Mouse (Mus musculus) limb, embryonic 14.5 days (tissue): ENCODE results near the gene Bmper. TPM values are rescaled to one million over a fixed set of nuclear protein-coding genes. Genes with fewer than 3 reads are reported as not detected.

Experiments used
- ATAC-seq: fragments of 200-750 bp; cut with Nextera tagmentation; 2 replicates; pipeline ENCODE4 v1.8.0; 2017; ENCODE audit warnings: low read depth, moderate number of reproducible peaks, moderate TSS enrichment; ENCODE audit not compliant: low FRiP score
- DNase-seq: peaks from one replicate; pipeline ENCODE4 v3.0.0-alpha.2; 2015; ENCODE audit warnings: low spot score
- H3K27ac ChIP-seq: fragments of 300-500 bp; sonication (generic); replicated peaks from 2 replicates; pipeline ENCODE4 v1.5.1; 2014; ENCODE audit warnings: low read depth, mild to moderate bottlenecking, low read length, moderate library complexity, mixed read lengths
- H3K27me3 ChIP-seq: fragments of 300-500 bp; sonication (generic); 2 replicates; pipeline ENCODE4 v1.6.1; 2014; ENCODE audit warnings: low read length, mixed read lengths; ENCODE audit not compliant: control insufficient read depth, insufficient read depth
- H3K36me3 ChIP-seq: fragments of 300-500 bp; sonication (generic); 2 replicates; pipeline ENCODE4 v1.6.1; 2014; ENCODE audit warnings: mild to moderate bottlenecking, low read length, moderate library complexity, mixed read lengths; ENCODE audit not compliant: control insufficient read depth, insufficient read depth
- H3K4me1 ChIP-seq: fragments of 300-500 bp; sonication (generic); 2 replicates; pipeline ENCODE4 v1.6.1; 2014; ENCODE audit warnings: antibody characterized with exemption, low read length, mixed read lengths; ENCODE audit not compliant: control insufficient read depth, insufficient read depth
- H3K4me2 ChIP-seq: fragments of 300-500 bp; sonication (generic); replicated peaks from 2 replicates; pipeline ENCODE4 v1.6.1; 2014; ENCODE audit warnings: low read depth, mild to moderate bottlenecking, low read length, moderate library complexity; ENCODE audit not compliant: severe bottlenecking
- H3K4me3 ChIP-seq: fragments of 300-500 bp; sonication (generic); replicated peaks from 2 replicates; pipeline ENCODE4 v1.5.1; 2014; ENCODE audit warnings: low read length
- H3K9ac ChIP-seq: fragments of 300-500 bp; sonication (generic); 2 replicates; pipeline ENCODE4 v1.6.1; 2014; ENCODE audit warnings: mild to moderate bottlenecking, low read depth, low read length, moderate library complexity; ENCODE audit not compliant: severe bottlenecking
- H3K9me3 ChIP-seq: fragments of 300-500 bp; sonication (generic); 2 replicates; pipeline ENCODE4 v1.6.1; 2016; ENCODE audit warnings: low read length; ENCODE audit not compliant: control insufficient read depth
- POLR2A ChIP-seq: fragments of 200-500 bp; IDR thresholded peaks from 2 replicates; pipeline ENCODE4 v1.8.0; 2012; ENCODE audit warnings: inconsistent platforms, mild to moderate bottlenecking, moderate library complexity, borderline replicate concordance; ENCODE audit not compliant: insufficient read depth, insufficient read length; ENCODE audit errors: extremely low read depth
- WGBS: fragments of 180-500 bp; shearing (Covaris S2); extraction: QIAGEN DNeasy Blood & Tissue Kit; methylation state at CpG from one replicate; pipeline ENCODE4 v1.1.7; 2014; 5-methylcytosine and 5-hydroxymethylcytosine counted together
- polyA plus RNA-seq, 2 experiments: library from polyadenylated mRNA; depleted of rRNA in 1 of 2; stranded (reverse) in 1 of 2; unstranded in 1 of 2; fragments of >200 nt; fragmentation: Nextera tagmentation in 1 of 2; extraction: Ambion mirVana in 1 of 2; gene quantifications; 2 replicates each; pipeline versions ENCODE4 v1.2.1 to v1.2.3; 2012 to 2014

The Bmper gene
- polyA plus RNA-seq, 2 experiments = 13.1 to 15.7 TPM

- ATAC-seq (no peak), DNase-seq (no peak)
- no peaks in the 10 kb centered on the region for H3K27me3 ChIP-seq
- no peaks in the 10 kb centered on the region for H3K36me3 ChIP-seq
- 89% methylated on average over 2 of the region's 2 CpGs for WGBS
- H3K27ac ChIP-seq = no peak overlapping the region
- H3K4me2 ChIP-seq = no peak overlapping the region
- no peak overlapping the region for H3K9ac ChIP-seq
- 0 out of 2 replicates have a peak, but pooled peaks cover 5% of the 10 kb centered on the region for H3K9me3 ChIP-seq
- peaks cover 19% of the 10 kb centered on the region for H3K4me1 ChIP-seq
- no peak for TF ChIP-seq POLR2A
- no peak overlapping the region for H3K4me3 ChIP-seq
These were observed 33.0 kb downstream of the Bmper start for GRCm38 (mm10) chr9:23255841-23256240.

- Histone ChIP-seq H3K27me3 (no peaks in the 10 kb centered on the region), H3K27ac (no peak overlapping the region), H3K9me3 (0 out of 2 replicates have a peak, but pooled peaks cover 5% of the 10 kb centered on the region), H3K36me3 (no peaks in the 10 kb centered on the region), H3K4me2 (no peak overlapping the region), H3K9ac (no peak overlapping the region), H3K4me1 (peaks cover 19% of the 10 kb centered on the region), H3K4me3 (no peak overlapping the region)
- DNase-seq (no peak), ATAC-seq (no peak)
- WGBS = 86% methylated on average over 2 of the region's 2 CpGs
- TF ChIP-seq POLR2A = no peak
These were observed 33.7 kb downstream of the Bmper start for GRCm38 (mm10) chr9:23256576-23256975.

- Histone ChIP-seq H3K4me2 (no peak overlapping the region), H3K36me3 (no peaks in the 10 kb centered on the region), H3K27me3 (no peaks in the 10 kb centered on the region), H3K4me1 (no peaks in the 10 kb centered on the region), H3K4me3 (no peak overlapping the region), H3K9ac (no peak overlapping the region), H3K27ac (no peak overlapping the region), H3K9me3 (0 out of 2 replicates have a peak, but pooled peaks cover 5% of the 10 kb centered on the region)
- TF ChIP-seq POLR2A = no peak
- ATAC-seq (no peak), DNase-seq (no peak)
- WGBS = 89% methylated on average over 3 of the region's 3 CpGs
These were observed 39.0 kb downstream of the Bmper start for GRCm38 (mm10) chr9:23261834-23262233.

GRCm38 (mm10) chr9:23262851-23263250, 40.0 kb downstream of the Bmper start:
- ATAC-seq (no peak), DNase-seq (no peak)
- Histone ChIP-seq H3K9me3 (0 out of 2 replicates have a peak, but pooled peaks cover 5% of the 10 kb centered on the region), H3K4me1 (no peaks in the 10 kb centered on the region), H3K9ac (no peak overlapping the region), H3K27ac (no peak overlapping the region), H3K27me3 (no peaks in the 10 kb centered on the region), H3K36me3 (no peaks in the 10 kb centered on the region), H3K4me2 (no peak overlapping the region), H3K4me3 (no peak overlapping the region)
- 78% methylated on average over 7 of the region's 7 CpGs for WGBS
- no peak for TF ChIP-seq POLR2A

GRCm38 (mm10) chr9:23264471-23264870, 41.6 kb downstream of the Bmper start:
- H3K9ac ChIP-seq = no peak overlapping the region
- H3K4me2 ChIP-seq = no peak overlapping the region
- DNase-seq (no peak), ATAC-seq (no peak)
- 89% methylated on average over 4 of the region's 4 CpGs for WGBS
- TF ChIP-seq POLR2A = no peak
- H3K27ac ChIP-seq = no peak overlapping the region
- no peaks in the 10 kb centered on the region for H3K36me3 ChIP-seq
- H3K4me3 ChIP-seq = no peak overlapping the region
- H3K9me3 ChIP-seq = no peaks in the 10 kb centered on the region
- no peaks in the 10 kb centered on the region for H3K27me3 ChIP-seq
- no peaks in the 10 kb centered on the region for H3K4me1 ChIP-seq

- H3K4me2 ChIP-seq = no peak overlapping the region
- no peak overlapping the region for H3K9ac ChIP-seq
- no peaks in the 10 kb centered on the region for H3K9me3 ChIP-seq
- H3K4me3 ChIP-seq = no peak overlapping the region
- no peaks in the 10 kb centered on the region for H3K4me1 ChIP-seq
- no peaks in the 10 kb centered on the region for H3K36me3 ChIP-seq
- no peaks in the 10 kb centered on the region for H3K27me3 ChIP-seq
- ATAC-seq = no peak
- WGBS = 60% methylated on average over 7 of the region's 7 CpGs
- no peak for TF ChIP-seq POLR2A
- DNase-seq = no peak
- H3K27ac ChIP-seq = no peak overlapping the region
These were observed 45.7 kb downstream of the Bmper start for GRCm38 (mm10) chr9:23268609-23269008.
